Mouse (Mus musculus) left cerebral cortex, adult 2 months (tissue): Measurements from ENCODE around the gene Dytn. TPM values are rescaled to one million over a fixed set of nuclear protein-coding genes. Genes with fewer than 3 reads are reported as not detected.

Experiments used
- DNase-seq, 2 experiments: peaks; one replicate each; pipeline ENCODE4 v3.0.0; 2021 to 2022; ENCODE audit warnings: low spot score in 2 of 2, mixed read lengths in 1 of 2; ENCODE audit errors: extremely low spot score in 1 of 2
- H3K27ac ChIP-seq: fragments of 200-600 bp; 2 replicates; pipeline ENCODE4 v1.8.1; 2022
- H3K4me3 ChIP-seq: fragments of 200-600 bp; 2 replicates; pipeline ENCODE4 v1.8.1; 2022
- CTCF ChIP-seq: fragments of 200-600 bp; IDR thresholded peaks from 2 replicates; pipeline ENCODE4 v1.8.1; 2022; ENCODE audit warnings: antibody characterized with exemption, mild to moderate bottlenecking, moderate library complexity
- intact Hi-C: fragments of 180-260 bp; cut with DNase I; formaldehyde crosslinking; loops from one replicate; pipeline ENCODE4 v1.15.1; 2025
- long read RNA-seq, 2 experiments: library from polyadenylated mRNA; stranded (forward); transcript quantifications; one replicate each; pipeline ENCODE4 v2.0.0; 2021; ENCODE audit warnings: borderline mapping rate in 2 of 2
- total RNA-seq, 2 experiments: library from RNA; stranded (reverse); gene quantifications; 2 replicates each; pipeline ENCODE4 v1.2.3; 2021

Dytn gene
- total RNA-seq: under 1 TPM; 0.14 to 0.16 TPM
- long read RNA-seq, experiment 1: 0 reads
- long read RNA-seq, experiment 2: 0 reads

- no peak for TF ChIP-seq CTCF
- Histone ChIP-seq H3K27ac (no peak within 1 kb of the TSS), H3K4me3 (no peak within 1 kb of the TSS)
- no peak for DNase-seq
- intact Hi-C loops: no loop called here
These were observed at the start of gene Dytn for GRCm38 (mm10) chr1:63686827-63687226. Gene Dytn, minus strand, starts transcription at chr1:63686927.

GRCm38 (mm10) chr1:63730240-63730771, 43.6 kb upstream of the Dytn start, which contains the start of the genes Mdh1b and Fastkd2:
Gene Mdh1b, minus strand, starts transcription at chr1:63730318.
Gene Fastkd2, plus strand, starts transcription at chr1:63730614.
- DNase-seq: peak; percentile 89 to 91
- H3K27ac ChIP-seq: peak within 1 kb of the TSS; percentile 82
- TF ChIP-seq CTCF: peak; percentile 32
- peak within 1 kb of the TSS; percentile 68 for H3K4me3 ChIP-seq
- intact Hi-C loops: loop anchor here (2.0 to 10.0 kb wide), 2 partner anchors 62 to 974 kb away; no protein-coding TSS in a partner anchor

GRCm38 (mm10) chr1:63729796-63730195, 43.1 kb upstream of the Dytn start:
- H3K27ac ChIP-seq: peak overlapping the region; percentile 82
- H3K4me3 ChIP-seq: peak overlapping the region; percentile 68
- TF ChIP-seq CTCF: no peak
- intact Hi-C loops: loop anchor here (2.0 to 10.0 kb wide), 2 partner anchors 61 to 975 kb away; no protein-coding TSS in a partner anchor
- DNase-seq: no peak

GRCm38 (mm10) chr1:63720161-63720560, 33.4 kb upstream of the Dytn start:
- Histone ChIP-seq H3K27ac (peak overlapping the region; percentile 38; the same call in 1 of the 2 replicates), H3K4me3 (no peak overlapping the region)
- no peak for TF ChIP-seq CTCF
- intact Hi-C loops: no loop called here
- DNase-seq: no peak

- no peak for DNase-seq
- no peak for TF ChIP-seq CTCF
These were observed 22.1 kb upstream of the Dytn start for GRCm38 (mm10) chr1:63708876-63709275.

GRCm38 (mm10) chr1:63705733-63706132, 19.0 kb upstream of the Dytn start:
- DNase-seq: no peak
- H3K27ac ChIP-seq: no peak overlapping the region
- TF ChIP-seq CTCF: no peak
- intact Hi-C loops: no loop called here
- H3K4me3 ChIP-seq: no peak overlapping the region

More at GRCm38 (mm10) chr1:63708876-63709275, 22.1 kb upstream of the Dytn start:
- intact Hi-C loops: no loop called here
- H3K27ac ChIP-seq: no peak overlapping the region
- H3K4me3 ChIP-seq: no peak overlapping the region

GRCm38 (mm10) chr1:63696861-63697260, 10.1 kb upstream of the Dytn start:
- intact Hi-C loops: no loop called here
- no peak overlapping the region for H3K27ac ChIP-seq
- no peak for DNase-seq
- H3K4me3 ChIP-seq: no peak overlapping the region
- no peak for TF ChIP-seq CTCF

- TF ChIP-seq CTCF: no peak
- Histone ChIP-seq H3K4me3 (no peak overlapping the region), H3K27ac (no peak overlapping the region)
- no peak for DNase-seq
- intact Hi-C loops: no loop called here
These were observed 10.8 kb downstream of the Dytn start for GRCm38 (mm10) chr1:63675975-63676374.

GRCm38 (mm10) chr1:63668852-63669160, 17.9 kb downstream of the Dytn start:
- TF ChIP-seq CTCF: peak; percentile 58
- no peak for DNase-seq
- H3K27ac ChIP-seq: 0 out of 2 replicates have a peak overlapping the region, but pooled peaks have one; percentile 4
- intact Hi-C loops: loop anchor here (1.0 to 10.0 kb wide), 7 partner anchors 62 to 1506 kb away; partner anchors contain the start of genes Ccnyl1, Fastkd2, Klf7 and Mdh1b
- peak overlapping the region; percentile 39 for H3K4me3 ChIP-seq

GRCm38 (mm10) chr1:63667949-63668851, 18.5 kb downstream of the Dytn start:
- DNase-seq: no peak
- intact Hi-C loops: loop anchor here (2.0 to 10.0 kb wide), 6 partner anchors 63 to 1507 kb away; partner anchors contain the start of genes Ccnyl1, Fastkd2, Klf7 and Mdh1b
- TF ChIP-seq CTCF: no peak
- H3K27ac ChIP-seq: 0 out of 2 replicates have a peak overlapping the region, but pooled peaks have one; percentile 4
- H3K4me3 ChIP-seq: peak overlapping the region; percentile 39

GRCm38 (mm10) chr1:63667201-63667948, 19.4 kb downstream of the Dytn start:
- no peak for DNase-seq
- TF ChIP-seq CTCF: no peak
- intact Hi-C loops: loop anchor here (5.0 to 10.0 kb wide), 5 partner anchors 95 to 1507 kb away; partner anchors contain the start of genes Ccnyl1 and Klf7
- Histone ChIP-seq H3K27ac (no peak overlapping the region), H3K4me3 (no peak overlapping the region)
